Mouse (Mus musculus): ENCODE data around the gene Kat5. TPM values are rescaled to one million over a fixed set of nuclear protein-coding genes. Genes with fewer than 3 reads are reported as not detected.

The Kat5 gene
- total RNA-seq, 2 experiments from 2014 or later, result 83.3 to 83.5 TPM

Other genes with a start within 250 kb of the Kat5 start
- gene Eif1ad, start 243.5 kb downstream of the Kat5 start, total RNA-seq (2021), result 10 to 100 TPM; 21.8 to 25.0 TPM
- 10 to 100 TPM; 83.0 to 97.1 TPM for gene Banf1, start 243.1 kb downstream of the Kat5 start, total RNA-seq (2021)
- gene Sart1, start 221.5 kb downstream of the Kat5 start, total RNA-seq (2021), result 10 to 100 TPM; 81.1 to 91.5 TPM
- under 1 TPM in 1 of 2 experiments, not detected in 1; 0.67 TPM for gene Tsga10ip, start 207.7 kb downstream of the Kat5 start, total RNA-seq (2021)
- 100 to 1,000 TPM; 269 to 270 TPM for gene Drap1, start 185.3 kb downstream of the Kat5 start, total RNA-seq (2021)
- 10 to 100 TPM; 63.0 to 63.6 TPM for gene AI837181, start 185.1 kb downstream of the Kat5 start, total RNA-seq (2021)
- gene Fosl1, start 162.7 kb downstream of the Kat5 start, total RNA-seq (2021), result not detected
- 10 to 100 TPM; 29.9 to 31.8 TPM for gene Ccdc85b, start 152.3 kb downstream of the Kat5 start, total RNA-seq (2021)
- gene Fibp, start 149.6 kb downstream of the Kat5 start, total RNA-seq (2021), result 100 to 1,000 TPM in 1 of 2 experiments, 10 to 100 TPM in 1; 96.3 to 101 TPM
- 1 to 10 TPM in 1 of 2 experiments, under 1 TPM in 1; 0.41 to 1.2 TPM for gene Ctsw, start 141.7 kb downstream of the Kat5 start, total RNA-seq (2021)
- 10 to 100 TPM; 16.8 to 20.9 TPM for gene Efemp2, start 136.3 kb downstream of the Kat5 start, total RNA-seq (2021)
- 10 to 100 TPM; 34.3 to 35.6 TPM for gene Mus81, start 121.8 kb downstream of the Kat5 start, total RNA-seq (2021)
- 1,000 to 10,000 TPM; 1,666 to 1,748 TPM for gene Cfl1, start 119.8 kb downstream of the Kat5 start, total RNA-seq (2021)
- gene 1700020D05Rik, start 106.5 kb downstream of the Kat5 start, total RNA-seq (2021), result 1 to 10 TPM; 6.3 to 8.1 TPM
- 10 to 100 TPM; 70.5 to 74.2 TPM for gene Snx32, start 99.7 kb downstream of the Kat5 start, total RNA-seq (2021)
- not detected for gene Ovol1, start 49.6 kb downstream of the Kat5 start, total RNA-seq (2021)
- 1 to 10 TPM; 7.1 to 8.8 TPM for gene Ap5b1, start 42.2 kb downstream of the Kat5 start, total RNA-seq (2021)
- 10 to 100 TPM; 84.4 to 90.5 TPM for gene Rnaseh2c, start 8.4 kb downstream of the Kat5 start, total RNA-seq (2021)
- 10 to 100 TPM; 21.0 to 26.7 TPM for gene Rela, start 27.2 kb upstream of the Kat5 start, total RNA-seq (2021)
- gene Sipa1, start 53.5 kb upstream of the Kat5 start, total RNA-seq (2021), result 10 to 100 TPM; 22.8 to 26.1 TPM
- gene Map3k11, start 78.5 kb upstream of the Kat5 start, total RNA-seq (2021), result 10 to 100 TPM; 16.1 to 17.0 TPM
- 10 to 100 TPM; 66.3 to 72.2 TPM for gene Pcnx3, start 78.7 kb upstream of the Kat5 start, total RNA-seq (2021)
- not detected for gene Kcnk7, start 94.1 kb upstream of the Kat5 start, total RNA-seq (2021)
- gene Ehbp1l1, start 116.1 kb upstream of the Kat5 start, total RNA-seq (2021), result 10 to 100 TPM; 15.6 to 20.1 TPM
- gene Fam89b, start 119.4 kb upstream of the Kat5 start, total RNA-seq (2021), result 10 to 100 TPM; 32.1 to 41.1 TPM
- 10 to 100 TPM; 24.7 to 32.7 TPM for gene Ltbp3, start 130.7 kb upstream of the Kat5 start, total RNA-seq (2021)
- 10 to 100 TPM; 73.6 to 75.1 TPM for gene Scyl1, start 161.2 kb upstream of the Kat5 start, total RNA-seq (2021)